Mouse (Mus musculus): ENCODE measurements around the gene Galnt11. TPM values are rescaled to one million over a fixed set of nuclear protein-coding genes. Genes with fewer than 3 reads are reported as not detected.
"Not testable (repeated sequence)": the region's sequence is repeated elsewhere in the genome, so short reads cannot be mapped to it uniquely, and the experiment has no call there.

Galnt11 gene
- polyA plus RNA-seq, 1 experiment from 2014 or later = 39.2 TPM

DNA sequence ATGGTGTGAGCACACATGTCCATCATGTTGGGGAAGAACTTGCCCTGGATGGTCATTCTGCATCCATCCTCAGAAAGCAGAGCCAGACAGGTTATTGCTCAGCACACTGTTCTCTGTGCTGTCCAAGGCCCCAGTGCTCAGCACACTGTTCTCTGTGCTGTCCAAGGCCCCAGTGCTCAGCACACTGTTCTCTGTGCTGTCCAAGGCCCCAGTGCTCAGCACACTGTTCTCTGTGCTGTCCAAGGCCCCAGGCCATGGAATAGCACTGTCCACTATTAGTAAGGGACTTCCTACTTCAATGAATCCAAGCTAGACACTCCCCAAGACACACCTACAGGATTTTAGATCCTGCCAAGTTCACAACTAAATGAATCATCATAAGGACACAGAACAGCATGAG lies 8.5 kb upstream of the Galnt11 start:
- H3K4me3 ChIP-seq, H3K9ac ChIP-seq: not testable (repeated sequence)

DNA sequence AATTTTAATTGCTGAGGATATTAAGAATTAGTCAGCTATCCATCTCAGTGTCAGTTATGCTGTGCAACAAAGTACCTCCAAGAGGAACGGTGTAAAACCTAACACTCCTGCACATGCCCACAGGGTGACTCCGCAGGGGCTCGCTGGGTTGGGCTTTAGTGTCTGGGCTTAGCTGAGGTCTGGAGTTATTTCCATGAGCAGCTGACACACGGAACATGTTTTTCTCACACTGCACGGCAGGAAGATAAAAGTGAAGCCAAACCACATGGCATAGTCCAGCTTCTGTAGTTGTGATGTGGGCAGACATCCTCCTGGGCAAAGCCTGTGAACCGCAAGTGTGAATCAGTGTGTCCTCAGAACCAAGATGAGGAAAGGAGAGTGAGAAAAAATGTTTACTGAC lies 6.7 kb upstream of the Galnt11 start:
- no peaks in the 10 kb centered on the region for H3K27me3 ChIP-seq
- H3K36me3 ChIP-seq = no peaks in the 10 kb centered on the region
- no peaks in the 10 kb centered on the region for H3K4me1 ChIP-seq
- no peaks in the 10 kb centered on the region for H3K9me3 ChIP-seq
- no peak overlapping the region for H3K27ac ChIP-seq
- ATAC-seq (ENCODE audit: insufficient number of reproducible peaks, insufficient read depth, low FRiP score, low TSS enrichment) = no peak
- H3K9ac ChIP-seq = no peak overlapping the region
- WGBS = 82% methylated on average over 6 of the region's 6 CpGs
- H3K4me2 ChIP-seq (replicated peaks) = no peak overlapping the region
- H3K4me3 ChIP-seq = no peak overlapping the region

More for the DNA sequence above, 8.5 kb upstream of the Galnt11 start:
- H3K4me2 ChIP-seq (replicated peaks); H3K4me1 ChIP-seq; H3K27me3 ChIP-seq; H3K9me3 ChIP-seq; H3K27ac ChIP-seq; ATAC-seq (ENCODE audit: insufficient number of reproducible peaks, insufficient read depth, low FRiP score, low TSS enrichment); H3K36me3 ChIP-seq: not testable (repeated sequence)

DNA sequence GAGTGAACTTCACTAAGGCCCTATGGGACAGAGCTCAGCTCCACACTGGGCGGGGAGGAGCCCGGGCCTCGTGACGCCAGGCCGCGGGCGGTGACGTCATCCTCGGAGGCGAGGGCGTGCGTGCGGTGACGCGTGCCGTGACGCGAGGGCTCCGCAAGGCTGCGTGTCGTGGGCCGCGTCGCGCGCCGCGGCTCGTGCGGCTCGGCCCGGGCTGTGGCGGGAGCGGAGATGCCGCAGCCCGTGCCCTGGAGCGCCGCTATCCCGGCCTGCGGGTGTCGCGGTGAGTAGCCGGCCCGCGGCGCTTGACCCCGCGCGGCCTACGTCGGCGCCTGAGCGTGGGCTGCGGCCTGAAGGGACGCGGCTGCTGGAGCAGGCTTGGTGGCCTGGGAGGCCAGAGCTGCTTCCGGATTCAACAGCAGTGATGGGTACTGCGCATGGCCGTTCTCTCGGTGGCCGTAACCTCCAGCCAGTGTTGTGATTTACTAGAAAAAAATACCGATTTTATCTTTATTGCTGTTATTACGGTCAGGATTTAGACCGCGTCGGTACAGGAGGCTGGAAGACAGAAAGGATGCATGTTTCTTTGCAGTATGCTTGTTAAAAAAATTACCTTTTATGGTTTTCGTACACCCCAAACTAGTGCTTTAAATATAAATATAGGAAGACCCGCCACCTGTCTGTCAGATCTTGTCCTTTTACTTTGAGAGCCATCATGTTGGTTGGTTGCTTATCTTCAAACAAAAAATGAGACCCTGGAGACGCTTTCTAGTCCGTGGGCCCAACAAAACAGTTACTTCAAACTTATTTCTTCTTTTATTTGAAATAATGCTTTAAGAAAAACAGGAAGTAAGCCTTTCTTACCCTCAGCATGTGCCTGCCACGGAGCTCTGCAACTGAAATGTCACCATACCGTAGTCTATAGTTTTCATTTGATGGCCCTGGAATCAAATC lies 1.3 kb downstream of the Galnt11 start, which contains the start of gene E130116L18Rik:
Gene E130116L18Rik (minus strand): TSS at position 402 of the 951 bp plus-strand sequence.
- Histone ChIP-seq H3K4me3 (peak within 1 kb of the TSS; percentile 78), H3K27ac (peak within 1 kb of the TSS; percentile 92), H3K27me3 (no peaks in the 10 kb centered on the region), H3K4me1 (peaks cover 8% of the 10 kb centered on the region; the same call in 1 of the 2 replicates), H3K9me3 (no peaks in the 10 kb centered on the region), H3K4me2 (replicated peaks) (peak within 1 kb of the TSS; percentile 61), H3K9ac (peak within 1 kb of the TSS; percentile 87), H3K36me3 (no peaks in the 10 kb centered on the region)
- peak; percentile 92 for ATAC-seq (ENCODE audit: insufficient number of reproducible peaks, insufficient read depth, low FRiP score, low TSS enrichment)
- 4% methylated on average over 72 of the region's 72 CpGs for WGBS

DNA sequence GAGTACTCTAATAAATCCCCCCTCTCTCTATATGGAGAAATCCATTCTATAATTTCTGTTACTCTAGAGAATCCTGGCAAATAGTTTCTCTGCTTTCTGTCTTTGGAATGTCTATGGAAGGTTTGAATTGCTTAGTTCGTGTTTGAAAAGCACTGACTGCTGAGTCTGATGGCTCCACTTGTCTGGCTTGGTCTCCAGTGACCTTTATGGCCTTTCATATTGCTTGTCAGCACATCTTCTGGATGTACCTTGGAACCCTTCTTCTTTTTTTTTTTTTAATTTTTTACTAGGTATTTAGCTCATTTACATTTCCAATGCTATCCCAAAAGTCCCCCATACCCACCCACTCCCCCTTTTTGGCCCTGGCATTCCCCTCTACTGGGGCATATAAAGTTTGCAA lies 2.7 kb downstream of the Galnt11 start:
- ATAC-seq (ENCODE audit: insufficient number of reproducible peaks, insufficient read depth, low FRiP score, low TSS enrichment); H3K4me3 ChIP-seq; H3K27ac ChIP-seq; H3K36me3 ChIP-seq; H3K27me3 ChIP-seq; H3K9me3 ChIP-seq; H3K9ac ChIP-seq; H3K4me1 ChIP-seq: not testable (repeated sequence)
- WGBS = 86% methylated on average over 1 of the region's 1 CpGs
- peak overlapping the region; percentile 61; the same call in 1 of the 2 replicates for H3K4me2 ChIP-seq (replicated peaks)

DNA sequence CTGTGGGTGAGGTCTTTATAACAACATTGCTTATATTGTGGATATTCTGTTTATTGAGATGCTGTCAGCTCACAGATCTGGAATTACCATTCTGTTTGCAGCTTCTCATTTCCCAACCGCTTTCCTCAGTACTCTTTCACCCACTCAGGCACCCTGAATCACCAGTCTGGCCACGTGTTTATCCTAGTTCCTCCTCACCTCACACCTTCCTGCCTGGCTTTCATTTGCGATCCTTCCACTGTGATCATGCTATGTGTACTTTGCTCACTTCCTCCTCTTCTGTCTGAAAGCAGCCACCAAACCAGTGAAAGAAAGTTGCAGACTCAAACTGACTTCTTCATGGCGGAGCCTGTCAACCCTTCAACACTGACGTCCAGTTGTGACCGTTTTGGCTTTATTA lies 21.4 kb downstream of the Galnt11 start:
- no peaks in the 10 kb centered on the region for H3K9me3 ChIP-seq

DNA sequence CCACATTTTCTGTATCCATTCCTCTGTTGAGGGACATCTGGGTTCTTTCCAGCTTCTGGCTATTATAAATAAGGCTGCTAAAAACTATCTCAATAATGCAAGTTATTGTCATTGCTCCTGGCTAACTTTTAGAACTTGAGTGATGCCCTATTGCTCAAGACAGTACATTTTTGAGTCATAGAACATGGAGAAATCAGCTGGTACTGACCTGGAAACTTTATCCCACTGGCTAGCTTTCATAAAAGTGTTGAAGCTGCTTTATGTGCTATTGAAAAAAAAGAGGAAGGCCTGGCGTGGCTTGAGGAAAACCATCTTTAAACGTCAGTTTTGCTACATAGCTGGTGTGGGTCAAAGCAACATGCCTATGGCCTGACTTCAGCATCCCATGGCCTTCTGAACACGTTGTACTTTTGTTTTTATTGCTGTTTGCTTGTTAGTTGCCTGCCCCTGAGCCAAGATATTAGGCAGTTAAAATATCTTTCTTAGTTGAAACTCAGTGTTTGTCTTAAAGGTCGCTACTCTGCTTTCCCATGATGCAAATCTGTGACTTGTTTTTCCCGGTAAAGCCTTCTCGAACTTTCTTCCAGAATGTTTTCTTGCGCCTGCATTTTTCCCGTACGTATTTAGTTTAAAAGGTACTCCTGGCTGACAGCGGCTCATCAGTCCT lies 24.2 kb downstream of the Galnt11 start:
- no peak overlapping the region for H3K27ac ChIP-seq
- H3K27me3 ChIP-seq = no peaks in the 10 kb centered on the region
- H3K9ac ChIP-seq = no peak overlapping the region
- no peaks in the 10 kb centered on the region for H3K4me1 ChIP-seq
- H3K4me2 ChIP-seq (replicated peaks) = no peak overlapping the region
- ATAC-seq (ENCODE audit: insufficient number of reproducible peaks, insufficient read depth, low FRiP score, low TSS enrichment) = no peak
- WGBS = 89% methylated on average over 10 of the region's 10 CpGs
- no peak overlapping the region for H3K4me3 ChIP-seq
- no peaks in the 10 kb centered on the region for H3K9me3 ChIP-seq
- H3K36me3 ChIP-seq = peaks cover 15% of the 10 kb centered on the region

More for the DNA sequence above, 21.4 kb downstream of the Galnt11 start:
- H3K4me2 ChIP-seq (replicated peaks) = no peak overlapping the region
- no peaks in the 10 kb centered on the region for H3K27me3 ChIP-seq
- WGBS = 93% methylated on average over 6 of the region's 6 CpGs
- H3K9ac ChIP-seq = no peak overlapping the region
- H3K36me3 ChIP-seq = peaks cover 12% of the 10 kb centered on the region; the same call in 1 of the 2 replicates
- no peak overlapping the region for H3K4me3 ChIP-seq
- H3K27ac ChIP-seq = no peak overlapping the region
- no peaks in the 10 kb centered on the region for H3K4me1 ChIP-seq
- ATAC-seq (ENCODE audit: insufficient number of reproducible peaks, insufficient read depth, low FRiP score, low TSS enrichment) = no peak

DNA sequence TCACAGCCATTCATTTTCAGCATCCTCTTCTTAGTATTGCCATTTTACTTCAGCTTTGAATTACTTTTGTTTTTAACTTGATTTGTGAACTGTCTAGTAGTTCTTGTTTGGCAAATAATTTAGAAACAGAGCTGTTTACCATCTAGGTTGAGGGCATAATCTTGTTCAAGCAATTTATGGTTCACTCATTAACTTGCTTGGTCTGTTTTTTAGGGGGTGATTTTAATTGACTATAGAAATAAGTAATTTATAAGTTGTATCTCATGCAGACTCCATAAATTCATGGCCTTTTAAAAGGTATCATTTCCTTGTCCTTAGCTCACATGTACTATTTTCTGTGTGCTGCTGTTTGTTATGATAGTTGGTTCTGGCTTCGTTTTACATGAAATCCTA lies 24.8 kb downstream of the Galnt11 start:
- H3K4me2 ChIP-seq (replicated peaks) = no peak overlapping the region
- ATAC-seq (ENCODE audit: insufficient number of reproducible peaks, insufficient read depth, low FRiP score, low TSS enrichment) = no peak
- no peak overlapping the region for H3K4me3 ChIP-seq
- H3K27me3 ChIP-seq = no peaks in the 10 kb centered on the region
- peaks cover 20% of the 10 kb centered on the region for H3K36me3 ChIP-seq
- H3K27ac ChIP-seq = no peak overlapping the region
- WGBS = 69% methylated on average over 1 of the region's 1 CpGs
- H3K9ac ChIP-seq = no peak overlapping the region
- H3K4me1 ChIP-seq = no peaks in the 10 kb centered on the region
- no peaks in the 10 kb centered on the region for H3K9me3 ChIP-seq

DNA sequence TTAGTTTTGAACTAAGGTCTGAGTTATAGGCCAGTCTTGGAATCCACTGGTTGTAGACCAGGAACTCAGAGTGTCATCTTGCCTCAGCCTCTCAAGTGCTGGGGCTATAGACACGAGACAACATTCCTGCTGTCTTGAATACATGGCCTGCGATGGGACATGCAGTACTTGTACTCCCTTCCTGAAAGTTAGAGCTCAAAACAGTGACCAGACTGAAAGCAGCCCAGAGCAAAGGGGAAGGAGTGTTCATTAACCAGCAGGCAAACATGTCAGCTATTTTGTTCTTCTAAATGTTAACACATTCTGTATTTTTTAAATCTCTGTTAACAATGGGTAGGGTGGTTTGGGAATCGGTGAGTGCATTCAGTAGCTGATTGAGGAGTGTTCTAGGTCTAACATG lies 25.3 kb downstream of the Galnt11 start:
- Histone ChIP-seq H3K4me3 (no peak overlapping the region), H3K27ac (no peak overlapping the region), H3K4me2 (replicated peaks) (no peak overlapping the region), H3K4me1 (no peaks in the 10 kb centered on the region), H3K27me3 (no peaks in the 10 kb centered on the region), H3K9ac (no peak overlapping the region), H3K9me3 (no peaks in the 10 kb centered on the region), H3K36me3 (peaks cover 26% of the 10 kb centered on the region)
- ATAC-seq (ENCODE audit: insufficient number of reproducible peaks, insufficient read depth, low FRiP score, low TSS enrichment) = no peak
- 81% methylated on average over 3 of the region's 3 CpGs for WGBS

DNA sequence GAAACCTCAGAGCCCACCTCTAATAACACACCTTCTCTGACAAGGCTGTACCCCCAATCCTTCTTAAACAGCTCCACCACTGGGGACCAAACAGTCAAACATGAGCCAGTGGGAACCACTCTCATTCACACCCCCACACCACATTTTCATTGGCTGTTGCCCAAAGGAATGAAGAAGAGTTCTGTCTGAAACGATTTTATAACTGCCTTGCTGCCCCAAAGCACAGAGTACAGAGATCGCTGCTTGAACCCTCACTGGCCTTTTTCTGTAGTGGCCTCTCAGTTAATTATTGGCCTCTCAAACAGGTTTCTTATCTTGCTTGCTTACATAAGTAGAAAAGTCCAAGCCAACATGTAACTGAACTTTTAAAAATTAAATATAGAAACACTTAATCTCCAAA lies 30.7 kb downstream of the Galnt11 start:
- H3K27me3 ChIP-seq = no peaks in the 10 kb centered on the region
- no peaks in the 10 kb centered on the region for H3K9me3 ChIP-seq
- no peak overlapping the region for H3K27ac ChIP-seq
- H3K36me3 ChIP-seq = peaks cover 56% of the 10 kb centered on the region
- no peak overlapping the region for H3K4me3 ChIP-seq
- H3K4me1 ChIP-seq = no peaks in the 10 kb centered on the region
- H3K9ac ChIP-seq = no peak overlapping the region
- 77% methylated on average over 2 of the region's 2 CpGs for WGBS
- no peak overlapping the region for H3K4me2 ChIP-seq (replicated peaks)
- ATAC-seq (ENCODE audit: insufficient number of reproducible peaks, insufficient read depth, low FRiP score, low TSS enrichment) = no peak

DNA sequence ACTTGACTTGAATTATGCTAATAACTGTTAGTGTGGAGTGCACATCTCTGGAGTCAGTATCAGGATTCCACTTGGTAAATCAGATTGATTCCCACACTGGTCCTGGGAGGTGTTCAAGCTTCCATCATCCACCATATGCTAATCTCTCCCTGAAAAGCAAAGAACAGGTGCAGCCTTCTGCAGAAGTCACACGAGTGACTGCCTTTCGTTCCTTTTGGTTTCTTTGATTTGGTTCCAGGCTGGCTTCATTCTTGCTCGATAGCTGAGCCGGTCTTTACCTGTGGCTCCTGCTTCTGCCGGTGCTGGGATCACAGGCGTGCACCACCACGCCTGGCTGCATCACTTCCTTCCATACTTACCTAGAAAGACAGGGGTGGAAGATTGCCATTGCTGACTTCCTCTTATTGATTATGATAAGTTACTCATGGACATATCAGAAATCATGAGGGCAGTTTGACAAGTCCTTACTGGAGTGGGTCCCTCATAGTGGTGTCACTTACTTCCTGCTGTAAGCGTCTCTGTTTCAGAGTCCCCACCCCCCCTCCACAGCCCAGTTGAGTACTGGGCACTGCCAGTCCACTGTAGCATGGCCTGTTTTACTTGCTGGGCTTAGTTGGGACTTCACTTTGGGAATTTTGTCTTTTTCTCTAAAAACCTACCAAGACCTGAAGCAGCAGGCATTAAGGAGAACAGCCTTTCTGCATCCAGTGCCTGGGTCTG lies 31.3 kb downstream of the Galnt11 start:
- 92% methylated on average over 8 of the region's 8 CpGs for WGBS
- Histone ChIP-seq H3K4me2 (replicated peaks) (no peak overlapping the region), H3K9ac (no peak overlapping the region), H3K36me3 (peaks cover 61% of the 10 kb centered on the region), H3K27ac (no peak overlapping the region), H3K4me3 (no peak overlapping the region), H3K9me3 (no peaks in the 10 kb centered on the region), H3K27me3 (no peaks in the 10 kb centered on the region), H3K4me1 (no peaks in the 10 kb centered on the region)
- no peak for ATAC-seq (ENCODE audit: insufficient number of reproducible peaks, insufficient read depth, low FRiP score, low TSS enrichment)

DNA sequence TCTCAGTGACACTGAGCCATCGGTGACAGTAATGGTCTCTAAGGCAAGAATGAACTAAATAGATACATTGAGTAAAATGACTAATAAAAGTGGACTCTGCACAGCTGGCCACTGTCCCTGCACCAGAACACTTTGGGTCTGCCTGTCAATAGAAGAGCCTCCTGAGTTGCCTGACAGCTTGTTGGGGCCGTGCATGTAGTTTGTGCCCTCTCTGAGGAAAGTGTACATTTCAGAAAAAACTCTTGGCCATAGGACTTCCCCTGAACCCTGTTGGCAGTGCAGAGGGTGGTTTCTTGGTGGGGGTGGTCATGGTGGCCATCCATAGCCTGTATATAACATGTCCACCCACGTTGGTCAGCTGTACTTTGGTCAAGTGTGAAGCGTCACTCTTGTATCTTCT lies 32.8 kb downstream of the Galnt11 start:
- no peak overlapping the region for H3K9ac ChIP-seq
- WGBS = 93% methylated on average over 4 of the region's 4 CpGs
- H3K27ac ChIP-seq = no peak overlapping the region
- H3K36me3 ChIP-seq = peaks cover 75% of the 10 kb centered on the region
- no peaks in the 10 kb centered on the region for H3K9me3 ChIP-seq
- no peaks in the 10 kb centered on the region for H3K4me1 ChIP-seq
- H3K4me2 ChIP-seq (replicated peaks) = no peak overlapping the region
- ATAC-seq (ENCODE audit: insufficient number of reproducible peaks, insufficient read depth, low FRiP score, low TSS enrichment) = no peak
- no peak overlapping the region for H3K4me3 ChIP-seq
- H3K27me3 ChIP-seq = no peaks in the 10 kb centered on the region

Data from embryonic facial prominence, embryonic 12.5 days (tissue).